ENCODE assay signal across 12 mouse cellular contexts in genomic region chr4:134943758-134944538, GRCm38 (mm10). TPM values are rescaled to one million over a fixed set of nuclear protein-coding genes. Genes with fewer than 3 reads are reported as not detected.
A peak's percentile ranks its signal among the peaks of the same experiment; 100 is the strongest.
DNase-seq lines count a peak whose midpoint lies in the region; ATAC-seq and TF ChIP-seq lines count a peak whose summit lies in the region.
"Had no signal": no experiment of that assay in that cellular context is flagged by ENCODE, and none has a peak within 500 bp of the region (broad histone marks: within the 10 kb centered on the region; RNA-seq: fewer than 3 reads in every experiment).

No protein-coding gene starts in this region.

- H3K9ac ChIP-seq in embryonic facial prominence, embryonic 13.5 days, result no peak overlapping the region
- no peak overlapping the region for H3K9ac ChIP-seq in lung, embryonic 14.5 days
- H3K9ac ChIP-seq in forebrain, postnatal 0 days, result no peak overlapping the region
- H3K9ac ChIP-seq in midbrain, embryonic 16.5 days (ENCODE audit: low read depth, low read length), result peak overlapping the region; percentile 3; the same call in 1 of the 2 replicates
- H3K9ac ChIP-seq: neural tube, embryonic 12.5 days had no signal

- ATAC-seq in embryonic facial prominence, embryonic 13.5 days (ENCODE audit: insufficient number of reproducible peaks, insufficient read depth, low FRiP score, low TSS enrichment, low read depth), result peak; percentile 66; the same call in 1 of the 2 replicates
- 0 out of 2 replicates have a peak, but pooled peaks have one; percentile 50 for ATAC-seq in lung, embryonic 14.5 days (ENCODE audit: insufficient read depth)
- ATAC-seq in forebrain, postnatal 0 days, result peak; percentile 76
- no peak for ATAC-seq in midbrain, embryonic 16.5 days
- ATAC-seq: activated CD4-positive, CD25-positive, alpha-beta regulatory T cell, adult 4 months; inflammation-experienced regulatory T-cells, adult 6 months had no signal

- DNase-seq in embryonic facial prominence, embryonic 10.5 days (ENCODE audit: low spot score), result no peak
- peak; percentile 35 for DNase-seq in lung, embryonic 14.5 days
- no peak for DNase-seq in lung, postnatal 14 days
- DNase-seq in forebrain, postnatal 0 days, result peak; percentile 41
- no peak for DNase-seq in adrenal gland, adult 8-10 months
- no peak for DNase-seq in cerebellum, adult 8-10 months
- DNase-seq: kidney, postnatal 4 days had no signal

- TF ChIP-seq CTCF in lung, embryonic 14.5 days (IDR thresholded peaks at IDR 0.05; ENCODE audit: low read depth), result no peak
- TF ChIP-seq CTCF in forebrain, postnatal 0 days (IDR thresholded peaks at IDR 0.05; ENCODE audit: low read depth), result no peak

- H3K4me3 ChIP-seq in embryonic facial prominence, embryonic 13.5 days, result no peak overlapping the region
- no peak overlapping the region for H3K4me3 ChIP-seq in embryonic facial prominence, embryonic 10.5 days
- H3K4me3 ChIP-seq in lung, embryonic 14.5 days (ENCODE audit: low read depth, low read length), result no peak overlapping the region
- no peak overlapping the region for H3K4me3 ChIP-seq in forebrain, postnatal 0 days (ENCODE audit: low read depth, low read length)
- H3K4me3 ChIP-seq in midbrain, embryonic 16.5 days (ENCODE audit: low read depth, low read length), result no peak overlapping the region
- H3K4me3 ChIP-seq: neural tube, embryonic 12.5 days had no signal

- H3K4me2 ChIP-seq in embryonic facial prominence, embryonic 13.5 days, result peak overlapping the region; percentile 16
- H3K4me2 ChIP-seq in lung, embryonic 14.5 days, result 0 out of 2 replicates have a peak overlapping the region, but pooled peaks have one; percentile 6
- no peak overlapping the region for H3K4me2 ChIP-seq in forebrain, postnatal 0 days (ENCODE audit: low read depth)
- no peak overlapping the region for H3K4me2 ChIP-seq in midbrain, embryonic 16.5 days (ENCODE audit: low read length)
- H3K4me2 ChIP-seq: neural tube, embryonic 12.5 days had no signal

- no peak overlapping the region for H3K27ac ChIP-seq in embryonic facial prominence, embryonic 13.5 days
- H3K27ac ChIP-seq in embryonic facial prominence, embryonic 10.5 days (replicated peaks), result no peak overlapping the region
- no peak overlapping the region for H3K27ac ChIP-seq in lung, embryonic 14.5 days (ENCODE audit: low read depth)
- H3K27ac ChIP-seq in forebrain, postnatal 0 days (ENCODE audit: low read depth, low read length), result no peak overlapping the region
- H3K27ac ChIP-seq in midbrain, embryonic 16.5 days (ENCODE audit: low read length), result no peak overlapping the region
- H3K27ac ChIP-seq: neural tube, embryonic 12.5 days had no signal

- H3K36me3 ChIP-seq in embryonic facial prominence, embryonic 13.5 days, result no peaks in the 10 kb centered on the region
- no peaks in the 10 kb centered on the region for H3K36me3 ChIP-seq in embryonic facial prominence, embryonic 10.5 days (replicated peaks)
- no peaks in the 10 kb centered on the region for H3K36me3 ChIP-seq in lung, embryonic 14.5 days (ENCODE audit: insufficient read depth)
- H3K36me3 ChIP-seq in forebrain, postnatal 0 days (ENCODE audit: insufficient read depth), result no peaks in the 10 kb centered on the region
- H3K36me3 ChIP-seq in midbrain, embryonic 16.5 days (ENCODE audit: control insufficient read depth, insufficient read depth, low read length), result no peaks in the 10 kb centered on the region
- H3K36me3 ChIP-seq: neural tube, embryonic 12.5 days had no signal

- H3K27me3 ChIP-seq in embryonic facial prominence, embryonic 13.5 days, result peaks cover 34% of the 10 kb centered on the region
- peaks cover 44% of the 10 kb centered on the region for H3K27me3 ChIP-seq in embryonic facial prominence, embryonic 10.5 days (replicated peaks; ENCODE audit: low read depth, poor library complexity, severe bottlenecking)
- H3K27me3 ChIP-seq in lung, embryonic 14.5 days (ENCODE audit: insufficient read depth, low read length), result peaks cover 16% of the 10 kb centered on the region; the same call in 1 of the 2 replicates
- no peaks in the 10 kb centered on the region; the same call in 1 of the 2 replicates for H3K27me3 ChIP-seq in forebrain, postnatal 0 days (ENCODE audit: insufficient read depth, low read length)
- peaks cover 5% of the 10 kb centered on the region for H3K27me3 ChIP-seq in midbrain, embryonic 16.5 days (ENCODE audit: control insufficient read depth, insufficient read depth, low read depth, low read length)

- 36% methylated on average over 27 of the region's 27 CpGs for WGBS in embryonic facial prominence, embryonic 13.5 days
- WGBS in embryonic facial prominence, embryonic 10.5 days, result 55% methylated on average over 27 of the region's 27 CpGs
- WGBS in lung, embryonic 14.5 days, result 25% methylated on average over 27 of the region's 27 CpGs
- WGBS in forebrain, postnatal 0 days, result 40% methylated on average over 27 of the region's 27 CpGs
- 44% methylated on average over 27 of the region's 27 CpGs for WGBS in midbrain, embryonic 16.5 days

- peaks cover 23% of the 10 kb centered on the region for H3K4me1 ChIP-seq in embryonic facial prominence, embryonic 13.5 days
- H3K4me1 ChIP-seq in embryonic facial prominence, embryonic 10.5 days, result peaks cover 9% of the 10 kb centered on the region
- peaks cover 5% of the 10 kb centered on the region; the same call in 1 of the 2 replicates for H3K4me1 ChIP-seq in lung, embryonic 14.5 days (ENCODE audit: insufficient read depth)
- H3K4me1 ChIP-seq in forebrain, postnatal 0 days (ENCODE audit: insufficient read depth), result peaks cover 4% of the 10 kb centered on the region
- peaks cover 5% of the 10 kb centered on the region; the same call in 1 of the 2 replicates for H3K4me1 ChIP-seq in midbrain, embryonic 16.5 days (ENCODE audit: control insufficient read depth, insufficient read depth, low read length)
- H3K4me1 ChIP-seq: neural tube, embryonic 12.5 days had no signal

- H3K9me3 ChIP-seq in embryonic facial prominence, embryonic 13.5 days, result no peaks in the 10 kb centered on the region
- H3K9me3 ChIP-seq in embryonic facial prominence, embryonic 10.5 days, result no peaks in the 10 kb centered on the region
- H3K9me3 ChIP-seq in lung, embryonic 14.5 days (ENCODE audit: low read depth, low read length), result no peaks in the 10 kb centered on the region
- H3K9me3 ChIP-seq in forebrain, postnatal 0 days (ENCODE audit: low read length), result no peaks in the 10 kb centered on the region
- H3K9me3 ChIP-seq in midbrain, embryonic 16.5 days (replicated peaks; ENCODE audit: control insufficient read depth, low read length, poor library complexity, severe bottlenecking), result no peaks in the 10 kb centered on the region
- H3K9me3 ChIP-seq: neural tube, embryonic 12.5 days had no signal

RNA-seq across cellular contexts. Expression of gene Syf2, which starts 13.2 kb away (rescaled TPM):
- polyA plus RNA-seq in embryonic facial prominence, embryonic 13.5 days (2015; fragmentation: Nextera tagmentation; extraction: Ambion mirVana), result 78.7 and 88.4 TPM in 2 replicates
- 65.2 and 65.9 TPM in 2 replicates for polyA plus RNA-seq in embryonic facial prominence, embryonic 10.5 days (2016; fragmentation: Nextera tagmentation; extraction: Ambion mirVana)
- 59.6 and 63.2 TPM in 2 replicates for polyA plus RNA-seq in lung, embryonic 14.5 days (2014; fragmentation: Nextera tagmentation; extraction: Ambion mirVana)
- 53.3 and 64.9 TPM in 2 replicates for total RNA-seq in forebrain, postnatal 0 days (2014; rRNA removed)
- polyA plus RNA-seq in forebrain, postnatal 0 days (2015; fragmentation: Nextera tagmentation; extraction: Ambion mirVana), result 75.0 and 84.9 TPM in 2 replicates
- 61.9 and 64.7 TPM in 2 replicates for polyA plus RNA-seq in midbrain, embryonic 16.5 days (2015; fragmentation: Nextera tagmentation; extraction: Ambion mirVana)
- total RNA-seq in adrenal gland, adult 8-10 months (2022), result 100 to 1,000 TPM in 1 of 4 experiments, 10 to 100 TPM in 3; 80.6 to 102 (median 92.5) TPM

RNA-seq across cellular contexts. Expression of gene Rsrp1, which starts 20.6 kb away (rescaled TPM):
- 512 and 574 TPM in 2 replicates for polyA plus RNA-seq in embryonic facial prominence, embryonic 13.5 days (2015; fragmentation: Nextera tagmentation; extraction: Ambion mirVana)
- 343 and 353 TPM in 2 replicates for polyA plus RNA-seq in embryonic facial prominence, embryonic 10.5 days (2016; fragmentation: Nextera tagmentation; extraction: Ambion mirVana)
- polyA plus RNA-seq in lung, embryonic 14.5 days (2014; fragmentation: Nextera tagmentation; extraction: Ambion mirVana), result 341 and 344 TPM in 2 replicates
- 93.3 and 95.4 TPM in 2 replicates for total RNA-seq in forebrain, postnatal 0 days (2014; rRNA removed)
- 180 and 225 TPM in 2 replicates for polyA plus RNA-seq in forebrain, postnatal 0 days (2015; fragmentation: Nextera tagmentation; extraction: Ambion mirVana)
- polyA plus RNA-seq in midbrain, embryonic 16.5 days (2015; fragmentation: Nextera tagmentation; extraction: Ambion mirVana), result 576 and 581 TPM in 2 replicates
- 100 to 1,000 TPM; 450 to 493 (median 461) TPM for total RNA-seq in adrenal gland, adult 8-10 months (2022)

RNA-seq across cellular contexts. Expression of gene Tmem50a, which starts 29.1 kb away (rescaled TPM):
- polyA plus RNA-seq in embryonic facial prominence, embryonic 13.5 days (2015; fragmentation: Nextera tagmentation; extraction: Ambion mirVana), result 172 and 199 TPM in 2 replicates
- polyA plus RNA-seq in embryonic facial prominence, embryonic 10.5 days (2016; fragmentation: Nextera tagmentation; extraction: Ambion mirVana), result 127 and 133 TPM in 2 replicates
- 151 and 155 TPM in 2 replicates for polyA plus RNA-seq in lung, embryonic 14.5 days (2014; fragmentation: Nextera tagmentation; extraction: Ambion mirVana)
- 165 and 174 TPM in 2 replicates for total RNA-seq in forebrain, postnatal 0 days (2014; rRNA removed)
- polyA plus RNA-seq in forebrain, postnatal 0 days (2015; fragmentation: Nextera tagmentation; extraction: Ambion mirVana), result 200 and 248 TPM in 2 replicates
- polyA plus RNA-seq in midbrain, embryonic 16.5 days (2015; fragmentation: Nextera tagmentation; extraction: Ambion mirVana), result 237 and 253 TPM in 2 replicates
- total RNA-seq in adrenal gland, adult 8-10 months (2022), result 100 to 1,000 TPM; 200 to 410 (median 314) TPM

Comparison
In these comparisons a context has a peak if more than half of its experiments do, and no peak if none do; other contexts are left out.
1. DNase-seq: peak in lung, embryonic 14.5 days (single experiment) and forebrain, postnatal 0 days (single experiment); none in embryonic facial prominence, embryonic 10.5 days (single experiment), lung, postnatal 14 days (single experiment), adrenal gland, adult 8-10 months (single experiment) and cerebellum, adult 8-10 months (single experiment).
2. H3K4me2 ChIP-seq: peak in embryonic facial prominence, embryonic 13.5 days (single experiment) and lung, embryonic 14.5 days (single experiment); none in forebrain, postnatal 0 days (single experiment) and midbrain, embryonic 16.5 days (single experiment).